Mouse (Mus musculus) neural tube, embryonic 11.5 days (tissue): ENCODE measurements around the gene Srrm2. TPM values are rescaled to one million over a fixed set of nuclear protein-coding genes. Genes with fewer than 3 reads are reported as not detected.

ENCODE experiments used
- ATAC-seq: fragments of 200-750 bp; cut with Nextera tagmentation; 2 replicates; pipeline ENCODE4 v1.8.0; 2017; ENCODE audit warnings: moderate number of reproducible peaks, mild to moderate bottlenecking, moderate TSS enrichment, moderate library complexity; ENCODE audit not compliant: insufficient read depth, low FRiP score, low TSS enrichment
- DNase-seq: peaks from one replicate; pipeline ENCODE4 v3.0.0-alpha.2; 2015; ENCODE audit warnings: low spot score
- H3K27ac ChIP-seq: fragments of 300-500 bp; sonication (generic); 2 replicates; pipeline ENCODE4 v1.5.1; 2014; ENCODE audit warnings: low read depth, mild to moderate bottlenecking, low read length
- H3K27me3 ChIP-seq: fragments of 300-500 bp; sonication (generic); 2 replicates; pipeline ENCODE4 v1.6.1; 2014; ENCODE audit warnings: mild to moderate bottlenecking, low read length, mixed read lengths; ENCODE audit not compliant: control insufficient read depth, insufficient read depth
- H3K36me3 ChIP-seq: fragments of 300-500 bp; sonication (generic); 2 replicates; pipeline ENCODE4 v1.6.1; 2014; ENCODE audit warnings: mild to moderate bottlenecking, low read length, moderate library complexity, mixed read lengths; ENCODE audit not compliant: control insufficient read depth, insufficient read depth
- H3K4me1 ChIP-seq: fragments of 300-500 bp; sonication (generic); 2 replicates; pipeline ENCODE4 v1.6.1; 2014; ENCODE audit warnings: low read length, mixed read lengths; ENCODE audit not compliant: control insufficient read depth, insufficient read depth
- H3K4me2 ChIP-seq: fragments of 300-500 bp; sonication (generic); 2 replicates; pipeline ENCODE4 v1.6.1; 2014; ENCODE audit warnings: low read depth, mild to moderate bottlenecking, moderate library complexity
- H3K4me3 ChIP-seq: fragments of 300-500 bp; sonication (generic); 2 replicates; pipeline ENCODE4 v1.5.1; 2014; ENCODE audit warnings: low read depth, low read length
- H3K9ac ChIP-seq: fragments of 300-500 bp; sonication (generic); 2 replicates; pipeline ENCODE4 v1.6.1; 2014; ENCODE audit warnings: mild to moderate bottlenecking, low read length
- H3K9me3 ChIP-seq: fragments of 300-500 bp; sonication (generic); 2 replicates; pipeline ENCODE4 v1.6.1; 2016; ENCODE audit warnings: low read length; ENCODE audit not compliant: control insufficient read depth
- WGBS: fragments of 180-500 bp; shearing (Covaris S2); extraction: QIAGEN DNeasy Blood & Tissue Kit; methylation state at CpG from one replicate; pipeline ENCODE4 v1.1.7; 2014; 5-methylcytosine and 5-hydroxymethylcytosine counted together
- polyA plus RNA-seq: library from polyadenylated mRNA; unstranded; fragments of >200 nt; fragmentation: Nextera tagmentation; extraction: Ambion mirVana; gene quantifications from 2 replicates; pipeline ENCODE4 v1.2.1, GENCODE M21; 2014

The Srrm2 gene
- polyA plus RNA-seq, 1 experiment from 2014 or later, result 399 TPM

- WGBS, result 79% methylated on average over 6 of the region's 6 CpGs
- ATAC-seq, result no peak
These were observed 16.7 kb upstream of the Srrm2 start for GRCm38 (mm10) chr17:23773676-23774075.

GRCm38 (mm10) chr17:23774090-23774489 lies 16.2 kb upstream of the Srrm2 start:
- Histone ChIP-seq H3K4me2 (no peak overlapping the region), H3K27ac (no peak overlapping the region), H3K9ac (no peak overlapping the region), H3K4me1 (peaks cover 5% of the 10 kb centered on the region), H3K36me3 (no peaks in the 10 kb centered on the region; the same call in 1 of the 2 replicates), H3K4me3 (no peak overlapping the region), H3K9me3 (no peaks in the 10 kb centered on the region), H3K27me3 (no peaks in the 10 kb centered on the region)
- 6% methylated on average over 12 of the region's 12 CpGs for WGBS
- DNase-seq (peak; percentile 80), ATAC-seq (peak; percentile 14; the same call in 1 of the 2 replicates)

More at GRCm38 (mm10) chr17:23773676-23774075, 16.7 kb upstream of the Srrm2 start:
- Histone ChIP-seq H3K4me3 (no peak overlapping the region), H3K27ac (no peak overlapping the region), H3K4me2 (no peak overlapping the region), H3K9me3 (no peaks in the 10 kb centered on the region), H3K27me3 (no peaks in the 10 kb centered on the region), H3K9ac (no peak overlapping the region), H3K36me3 (no peaks in the 10 kb centered on the region; the same call in 1 of the 2 replicates), H3K4me1 (peaks cover 5% of the 10 kb centered on the region)
- no peak for DNase-seq

DNA sequence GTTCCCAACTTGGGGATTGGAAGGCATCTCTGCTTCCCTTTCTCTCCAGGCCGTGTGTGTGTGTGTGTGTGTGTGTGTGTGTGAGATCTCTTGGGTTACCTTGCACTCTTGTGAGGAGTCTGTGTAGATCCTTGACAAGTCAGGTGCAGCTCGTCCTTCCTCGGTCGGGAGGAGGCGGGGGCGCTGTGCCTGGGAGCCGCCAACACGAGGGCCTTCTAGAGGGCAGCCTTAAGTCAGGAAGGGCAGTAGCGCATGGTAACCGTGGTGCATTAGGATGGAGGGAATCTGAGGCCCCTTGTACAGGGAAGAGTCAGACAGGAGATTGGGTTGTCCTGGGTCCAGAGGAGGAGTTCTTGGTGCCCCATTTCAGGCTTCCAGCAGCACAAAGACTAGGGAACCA lies 14.1 kb upstream of the Srrm2 start:
- no peaks in the 10 kb centered on the region for H3K27me3 ChIP-seq
- H3K9me3 ChIP-seq, result no peaks in the 10 kb centered on the region
- ATAC-seq, result no peak
- H3K4me3 ChIP-seq, result no peak overlapping the region
- no peak overlapping the region for H3K9ac ChIP-seq
- H3K4me1 ChIP-seq, result no peaks in the 10 kb centered on the region
- 79% methylated on average over 10 of the region's 10 CpGs for WGBS
- H3K27ac ChIP-seq, result no peak overlapping the region
- H3K4me2 ChIP-seq, result no peak overlapping the region
- no peak for DNase-seq
- H3K36me3 ChIP-seq, result no peaks in the 10 kb centered on the region; the same call in 1 of the 2 replicates

GRCm38 (mm10) chr17:23777141-23777540 lies 13.2 kb upstream of the Srrm2 start:
- Histone ChIP-seq H3K9ac (no peak overlapping the region), H3K4me2 (no peak overlapping the region), H3K36me3 (no peaks in the 10 kb centered on the region; the same call in 1 of the 2 replicates), H3K27me3 (no peaks in the 10 kb centered on the region), H3K9me3 (no peaks in the 10 kb centered on the region), H3K27ac (no peak overlapping the region), H3K4me3 (no peak overlapping the region), H3K4me1 (no peaks in the 10 kb centered on the region)
- WGBS, result 82% methylated on average over 2 of the region's 2 CpGs
- DNase-seq (no peak), ATAC-seq (no peak)

GRCm38 (mm10) chr17:23778447-23778846 lies 11.9 kb upstream of the Srrm2 start:
- Histone ChIP-seq H3K36me3 (no peaks in the 10 kb centered on the region; the same call in 1 of the 2 replicates), H3K4me1 (no peaks in the 10 kb centered on the region), H3K4me3 (no peak overlapping the region), H3K27me3 (no peaks in the 10 kb centered on the region), H3K27ac (no peak overlapping the region), H3K9ac (no peak overlapping the region), H3K9me3 (no peaks in the 10 kb centered on the region), H3K4me2 (no peak overlapping the region)
- ATAC-seq (no peak), DNase-seq (no peak)
- WGBS, result 79% methylated on average over 2 of the region's 2 CpGs

GRCm38 (mm10) chr17:23783352-23783751 lies 7.0 kb upstream of the Srrm2 start:
- Histone ChIP-seq H3K27ac (no peak overlapping the region), H3K4me1 (0 out of 2 replicates have a peak, but pooled peaks cover 3% of the 10 kb centered on the region), H3K36me3 (no peaks in the 10 kb centered on the region; the same call in 1 of the 2 replicates), H3K4me2 (no peak overlapping the region), H3K9ac (no peak overlapping the region), H3K27me3 (no peaks in the 10 kb centered on the region), H3K4me3 (no peak overlapping the region), H3K9me3 (no peaks in the 10 kb centered on the region)
- ATAC-seq (no peak), DNase-seq (no peak)

DNA sequence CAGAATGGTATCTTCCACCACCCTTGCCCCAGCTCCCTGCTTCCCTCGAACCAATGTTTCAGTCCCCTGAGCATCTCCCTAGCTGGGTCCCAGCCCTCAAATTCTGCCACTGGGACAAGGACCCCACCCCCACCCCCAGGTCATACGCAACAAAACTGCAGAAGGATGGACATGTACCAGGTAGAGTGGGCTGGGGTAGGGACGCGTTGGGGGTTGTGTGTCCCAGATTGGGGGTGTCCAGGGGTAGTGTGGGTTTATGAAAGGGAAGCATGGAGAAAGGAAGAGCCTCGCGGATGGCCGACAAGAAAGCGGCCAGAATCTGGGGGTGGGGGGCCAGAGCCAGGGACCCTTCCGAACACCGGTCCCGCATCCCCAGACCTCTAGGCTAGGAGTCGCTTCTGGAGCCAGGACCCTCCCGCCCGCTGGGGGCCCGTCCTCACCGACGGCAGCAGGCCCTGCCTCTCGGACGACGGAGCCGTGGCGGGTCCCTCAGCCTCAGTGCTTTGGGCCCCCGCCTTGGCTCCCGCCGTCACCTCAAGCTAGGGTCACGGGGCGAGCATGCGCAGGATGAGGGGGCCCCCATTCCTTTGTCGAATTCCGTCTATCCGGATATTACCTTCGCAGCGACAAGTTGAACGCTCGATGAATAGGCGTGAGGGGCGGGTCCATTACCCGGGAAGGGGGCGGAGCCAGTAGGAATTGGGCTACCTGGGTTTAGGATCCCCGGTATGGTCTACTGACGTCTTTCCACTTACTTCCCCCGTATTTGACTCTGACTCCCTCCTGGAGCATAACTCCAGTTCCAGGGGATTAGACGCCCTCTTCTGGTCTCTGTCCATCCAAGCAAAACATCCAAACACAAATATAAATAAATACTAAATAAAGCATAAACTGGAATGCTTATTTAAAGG lies 4.5 kb upstream of the Srrm2 start, which contains the start of gene Flywch2:
TSS of gene Flywch2 (minus strand) at position 521 of the 911 bp plus-strand sequence.
- Histone ChIP-seq H3K27ac (0 out of 2 replicates have a peak within 1 kb of the TSS, but pooled peaks have one; percentile 56), H3K36me3 (no peaks in the 10 kb centered on the region), H3K4me2 (peak within 1 kb of the TSS; percentile 59), H3K4me1 (peaks cover 5% of the 10 kb centered on the region; the same call in 1 of the 2 replicates), H3K9ac (peak within 1 kb of the TSS; percentile 75), H3K4me3 (peak within 1 kb of the TSS; percentile 47), H3K27me3 (no peaks in the 10 kb centered on the region), H3K9me3 (no peaks in the 10 kb centered on the region)
- peak; percentile 71 for ATAC-seq
- peak; percentile 84 for DNase-seq
- WGBS, result 2% methylated on average over 39 of the region's 43 CpGs

GRCm38 (mm10) chr17:23786510-23786931 lies 3.8 kb upstream of the Srrm2 start:
- DNase-seq, result peak; percentile 40
- Histone ChIP-seq H3K27ac (0 out of 2 replicates have a peak overlapping the region, but pooled peaks have one; percentile 56), H3K27me3 (no peaks in the 10 kb centered on the region), H3K9me3 (no peaks in the 10 kb centered on the region), H3K4me2 (peak overlapping the region; percentile 59), H3K4me1 (peaks cover 8% of the 10 kb centered on the region; the same call in 1 of the 2 replicates), H3K4me3 (peak overlapping the region; percentile 47), H3K9ac (peak overlapping the region; percentile 44), H3K36me3 (no peaks in the 10 kb centered on the region)
- WGBS, result 12% methylated on average over 13 of the region's 13 CpGs
- peak; percentile 58; the same call in 1 of the 2 replicates for ATAC-seq
